Mouse (Mus musculus) E14TG2a.4 (cell line): ENCODE measurements around the gene Acap3.

Source experiments
- CTCF ChIP-seq: conservative IDR thresholded peaks from 2 replicates; pipeline ENCODE4 v1.5.1; 2014; ENCODE audit warnings: low read length
- POU5F1 ChIP-seq: IDR thresholded peaks from 2 replicates; pipeline ENCODE4 v1.6.1; 2014; ENCODE audit warnings: low read length, borderline replicate concordance

GRCm38 (mm10) chr4:155887674-155888073, 3.9 kb upstream of the Acap3 start:
- no peak for TF ChIP-seq CTCF
- no peak for TF ChIP-seq POU5F1
